Mouse (Mus musculus) midbrain, embryonic 16.5 days (tissue): ENCODE measurements around the gene Bcl6. TPM values are rescaled to one million over a fixed set of nuclear protein-coding genes. Genes with fewer than 3 reads are reported as not detected.

Experiments
- ATAC-seq: fragments of 200-750 bp; cut with Nextera tagmentation; 2 replicates; pipeline ENCODE4 v1.8.0; 2017; ENCODE audit warnings: moderate TSS enrichment
- H3K27ac ChIP-seq: fragments of 300-500 bp; sonication (generic); 2 replicates; pipeline ENCODE4 v1.5.1; 2014; ENCODE audit warnings: mild to moderate bottlenecking, low read length, mixed read lengths
- H3K27me3 ChIP-seq: fragments of 300-500 bp; sonication (generic); 2 replicates; pipeline ENCODE4 v1.6.1; 2014; ENCODE audit warnings: low read depth, low read length, mixed read lengths; ENCODE audit not compliant: control insufficient read depth, insufficient read depth
- H3K36me3 ChIP-seq: fragments of 300-500 bp; sonication (generic); 2 replicates; pipeline ENCODE4 v1.6.1; 2014; ENCODE audit warnings: mild to moderate bottlenecking, low read length, moderate library complexity, mixed read lengths; ENCODE audit not compliant: control insufficient read depth, insufficient read depth
- H3K4me1 ChIP-seq: fragments of 300-500 bp; sonication (generic); 2 replicates; pipeline ENCODE4 v1.6.1; 2014; ENCODE audit warnings: mild to moderate bottlenecking, low read length, mixed read lengths; ENCODE audit not compliant: control insufficient read depth, insufficient read depth
- H3K4me2 ChIP-seq: fragments of 300-500 bp; sonication (generic); 2 replicates; pipeline ENCODE4 v1.6.1; 2014; ENCODE audit warnings: mild to moderate bottlenecking, low read length, mixed read lengths
- H3K4me3 ChIP-seq: fragments of 300-500 bp; sonication (generic); 2 replicates; pipeline ENCODE4 v1.5.1; 2014; ENCODE audit warnings: low read depth, mild to moderate bottlenecking, low read length, moderate library complexity, mixed read lengths
- H3K9ac ChIP-seq: fragments of 300-500 bp; sonication (generic); 2 replicates; pipeline ENCODE4 v1.6.1; 2014; ENCODE audit warnings: low read depth, low read length, mixed read lengths
- H3K9me3 ChIP-seq: fragments of 300-500 bp; sonication (generic); replicated peaks from 2 replicates; pipeline ENCODE4 v1.6.1; 2014; ENCODE audit warnings: mild to moderate bottlenecking, low read length, mixed read lengths; ENCODE audit not compliant: control insufficient read depth, poor library complexity, severe bottlenecking
- WGBS: fragments of 180-500 bp; shearing (Covaris S2); extraction: QIAGEN DNeasy Blood & Tissue Kit; methylation state at CpG from one replicate; pipeline ENCODE4 v1.1.7; 2014; 5-methylcytosine and 5-hydroxymethylcytosine counted together
- polyA plus RNA-seq: library from polyadenylated mRNA; unstranded; fragments of >200 nt; fragmentation: Nextera tagmentation; extraction: Ambion mirVana; gene quantifications from 2 replicates; pipeline ENCODE4 v1.2.1, GENCODE M21; 2015

Bcl6 gene
- polyA plus RNA-seq, 1 experiment from 2014 or later: 0.60 TPM

- Histone ChIP-seq H3K9ac (no peak overlapping the region), H3K4me3 (no peak overlapping the region), H3K9me3 (no peaks in the 10 kb centered on the region), H3K36me3 (no peaks in the 10 kb centered on the region), H3K4me2 (no peak overlapping the region), H3K27ac (no peak overlapping the region), H3K4me1 (no peaks in the 10 kb centered on the region; the same call in 1 of the 2 replicates), H3K27me3 (no peaks in the 10 kb centered on the region)
- WGBS: 75% methylated on average over 5 of the region's 5 CpGs
- ATAC-seq: no peak
Observed at GRCm38 (mm10) chr16:24016742-24017141, 28.1 kb upstream of the Bcl6 start.

DNA sequence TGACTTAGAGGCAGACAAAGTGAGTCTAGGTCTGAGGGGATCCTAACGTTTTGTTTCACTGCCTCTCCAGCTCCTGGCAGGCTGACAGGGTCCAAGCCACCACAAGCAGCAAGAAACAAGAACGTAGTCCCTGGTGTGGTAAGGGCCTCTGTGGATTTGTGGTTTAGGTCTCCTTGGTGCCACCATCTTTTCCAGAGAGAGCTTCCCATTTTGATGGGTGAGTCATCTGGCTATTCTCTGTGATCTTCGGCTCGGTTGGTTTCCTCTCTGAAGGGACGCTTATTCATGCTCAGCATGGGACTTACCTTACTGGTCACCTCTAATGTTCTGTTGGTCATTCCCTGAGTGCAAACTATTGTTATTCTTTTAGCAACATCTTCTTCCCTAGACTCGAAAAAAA, 27.6 kb upstream of the Bcl6 start:
- H3K27ac ChIP-seq: no peak overlapping the region
- 47% methylated on average over 6 of the region's 6 CpGs for WGBS
- H3K4me2 ChIP-seq: no peak overlapping the region
- no peak overlapping the region for H3K9ac ChIP-seq
- no peak for ATAC-seq
- no peak overlapping the region for H3K4me3 ChIP-seq
- H3K27me3 ChIP-seq: no peaks in the 10 kb centered on the region
- no peaks in the 10 kb centered on the region for H3K36me3 ChIP-seq
- H3K4me1 ChIP-seq: no peaks in the 10 kb centered on the region; the same call in 1 of the 2 replicates
- H3K9me3 ChIP-seq: no peaks in the 10 kb centered on the region

DNA sequence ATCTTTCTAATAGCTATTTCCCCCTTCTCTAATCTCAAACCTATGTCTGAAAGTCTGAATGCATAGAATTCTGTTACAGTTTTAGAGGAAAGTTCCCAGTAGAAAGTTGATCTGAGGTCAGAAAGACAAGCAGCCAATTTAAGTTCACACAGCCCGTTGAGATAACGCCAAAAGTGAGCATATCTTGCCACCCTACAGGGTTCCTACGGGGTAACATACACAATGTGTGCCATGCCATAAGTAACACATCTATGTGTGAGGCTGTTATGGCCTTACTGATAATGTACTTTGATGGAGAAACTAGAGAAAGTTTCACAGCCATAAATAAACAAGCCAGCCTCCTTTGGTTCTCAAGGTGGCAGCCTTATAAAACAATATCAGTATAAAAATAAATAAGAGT, 25.7 kb upstream of the Bcl6 start:
- WGBS: 93% methylated on average over 3 of the region's 3 CpGs
- H3K4me3 ChIP-seq: no peak overlapping the region
- H3K9me3 ChIP-seq: no peaks in the 10 kb centered on the region
- H3K4me2 ChIP-seq: no peak overlapping the region
- H3K27me3 ChIP-seq: no peaks in the 10 kb centered on the region
- no peak for ATAC-seq
- no peak overlapping the region for H3K27ac ChIP-seq
- no peaks in the 10 kb centered on the region for H3K36me3 ChIP-seq
- H3K9ac ChIP-seq: no peak overlapping the region
- H3K4me1 ChIP-seq: no peaks in the 10 kb centered on the region; the same call in 1 of the 2 replicates

GRCm38 (mm10) chr16:24012066-24012465, 23.4 kb upstream of the Bcl6 start:
- Histone ChIP-seq H3K9ac (no peak overlapping the region), H3K27ac (no peak overlapping the region), H3K36me3 (no peaks in the 10 kb centered on the region), H3K4me3 (no peak overlapping the region), H3K4me1 (no peaks in the 10 kb centered on the region; the same call in 1 of the 2 replicates), H3K4me2 (no peak overlapping the region), H3K9me3 (no peaks in the 10 kb centered on the region), H3K27me3 (no peaks in the 10 kb centered on the region)
- ATAC-seq: no peak
- WGBS: 44% methylated on average over 3 of the region's 3 CpGs

- WGBS: 81% methylated on average over 3 of the region's 3 CpGs
- Histone ChIP-seq H3K4me3 (no peak overlapping the region), H3K9ac (no peak overlapping the region), H3K9me3 (no peaks in the 10 kb centered on the region), H3K36me3 (no peaks in the 10 kb centered on the region), H3K4me2 (no peak overlapping the region), H3K27me3 (no peaks in the 10 kb centered on the region), H3K27ac (no peak overlapping the region), H3K4me1 (no peaks in the 10 kb centered on the region)
- ATAC-seq: no peak
Observed at GRCm38 (mm10) chr16:24011306-24011705, 22.7 kb upstream of the Bcl6 start.

DNA sequence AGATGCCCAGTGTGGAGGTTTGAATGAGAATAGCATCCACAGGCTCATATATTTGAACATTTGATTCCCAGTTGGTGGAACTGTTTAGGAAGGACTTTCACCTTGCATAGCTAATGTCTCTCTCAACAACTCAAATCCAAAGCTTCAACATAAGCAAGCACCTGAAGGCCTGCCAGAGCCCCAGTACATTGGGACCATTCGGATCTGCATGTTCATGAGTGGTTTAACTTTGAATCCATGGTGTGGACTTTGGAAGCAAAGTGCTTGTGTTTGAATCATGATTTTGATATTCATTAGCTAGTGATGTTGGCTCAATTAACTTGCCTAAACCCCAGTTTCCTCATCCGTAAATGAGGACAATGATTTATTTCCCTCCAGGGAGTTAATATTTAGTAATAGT, 21.2 kb upstream of the Bcl6 start:
- H3K27me3 ChIP-seq: no peaks in the 10 kb centered on the region
- no peak overlapping the region for H3K4me2 ChIP-seq
- no peaks in the 10 kb centered on the region for H3K9me3 ChIP-seq
- no peaks in the 10 kb centered on the region for H3K4me1 ChIP-seq
- 92% methylated on average over 2 of the region's 2 CpGs for WGBS
- no peak overlapping the region for H3K9ac ChIP-seq
- ATAC-seq: no peak
- H3K27ac ChIP-seq: no peak overlapping the region
- no peaks in the 10 kb centered on the region for H3K36me3 ChIP-seq
- no peak overlapping the region for H3K4me3 ChIP-seq

DNA sequence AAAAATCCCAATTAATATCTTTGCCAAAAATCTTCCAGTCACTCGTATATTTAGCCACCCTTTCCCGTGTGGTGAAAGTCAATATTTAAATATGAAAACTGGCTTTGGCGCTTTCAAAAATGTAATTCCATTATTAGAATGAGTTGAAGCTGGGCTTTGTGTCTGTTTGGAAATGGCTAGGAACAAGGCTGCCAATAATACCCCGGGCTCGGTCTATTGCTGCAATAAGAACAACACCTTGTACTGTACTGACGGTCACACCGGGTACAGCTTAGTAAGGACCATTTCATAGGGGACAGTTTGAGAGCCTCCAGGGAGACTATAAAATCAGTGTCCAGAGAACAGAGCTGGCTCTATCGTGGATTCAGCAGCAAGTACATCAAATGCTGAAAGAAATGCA, 17.3 kb upstream of the Bcl6 start:
- H3K4me1 ChIP-seq: no peaks in the 10 kb centered on the region
- H3K9me3 ChIP-seq: no peaks in the 10 kb centered on the region

GRCm38 (mm10) chr16:23997912-23998311, 9.3 kb upstream of the Bcl6 start:
- Histone ChIP-seq H3K4me3 (no peak overlapping the region), H3K9me3 (no peaks in the 10 kb centered on the region), H3K36me3 (no peaks in the 10 kb centered on the region), H3K27ac (no peak overlapping the region), H3K4me1 (no peaks in the 10 kb centered on the region), H3K27me3 (no peaks in the 10 kb centered on the region), H3K4me2 (no peak overlapping the region), H3K9ac (no peak overlapping the region)
- WGBS: 91% methylated on average over 6 of the region's 6 CpGs
- no peak for ATAC-seq

More for the DNA sequence above, 17.3 kb upstream of the Bcl6 start:
- H3K36me3 ChIP-seq: no peaks in the 10 kb centered on the region
- H3K27me3 ChIP-seq: no peaks in the 10 kb centered on the region
- H3K4me3 ChIP-seq: no peak overlapping the region
- no peak overlapping the region for H3K4me2 ChIP-seq
- no peak overlapping the region for H3K27ac ChIP-seq
- no peak overlapping the region for H3K9ac ChIP-seq
- no peak for ATAC-seq
- 86% methylated on average over 8 of the region's 8 CpGs for WGBS

GRCm38 (mm10) chr16:23997228-23997627, 8.6 kb upstream of the Bcl6 start:
- no peaks in the 10 kb centered on the region for H3K27me3 ChIP-seq
- no peak overlapping the region for H3K9ac ChIP-seq
- H3K4me3 ChIP-seq: no peak overlapping the region
- H3K27ac ChIP-seq: no peak overlapping the region
- H3K4me2 ChIP-seq: no peak overlapping the region
- H3K9me3 ChIP-seq: no peaks in the 10 kb centered on the region
- no peak for ATAC-seq
- no peaks in the 10 kb centered on the region for H3K4me1 ChIP-seq
- H3K36me3 ChIP-seq: no peaks in the 10 kb centered on the region
- WGBS: 92% methylated on average over 3 of the region's 3 CpGs
